Mouse (Mus musculus) ES-E14 (cell line): ENCODE measurements around the gene Rpusd3.

Experiments
- CHD2 ChIP-seq: IDR thresholded peaks from 2 replicates; pipeline ENCODE4 v1.6.1; 2014; ENCODE audit warnings: mild to moderate bottlenecking, low read depth, low read length, inconsistent platforms
- HCFC1 ChIP-seq: IDR thresholded peaks from 2 replicates; pipeline ENCODE4 v1.6.1; 2012; ENCODE audit warnings: low read length, inconsistent platforms, borderline replicate concordance; ENCODE audit not compliant: insufficient read depth
- MAFK ChIP-seq: IDR thresholded peaks from 2 replicates; pipeline ENCODE4 v1.6.1; 2014; ENCODE audit warnings: mild to moderate bottlenecking, low read depth, low read length, inconsistent platforms; ENCODE audit not compliant: insufficient read depth
- ZC3H11A ChIP-seq: IDR thresholded peaks from 2 replicates; pipeline ENCODE4 v1.6.1; 2012; ENCODE audit warnings: low read depth, mild to moderate bottlenecking, inconsistent platforms, low read length, borderline replicate concordance
- ZNF384 ChIP-seq: IDR thresholded peaks from 2 replicates; pipeline ENCODE4 v1.6.1; 2012; ENCODE audit warnings: low read depth, low read length, inconsistent platforms

DNA sequence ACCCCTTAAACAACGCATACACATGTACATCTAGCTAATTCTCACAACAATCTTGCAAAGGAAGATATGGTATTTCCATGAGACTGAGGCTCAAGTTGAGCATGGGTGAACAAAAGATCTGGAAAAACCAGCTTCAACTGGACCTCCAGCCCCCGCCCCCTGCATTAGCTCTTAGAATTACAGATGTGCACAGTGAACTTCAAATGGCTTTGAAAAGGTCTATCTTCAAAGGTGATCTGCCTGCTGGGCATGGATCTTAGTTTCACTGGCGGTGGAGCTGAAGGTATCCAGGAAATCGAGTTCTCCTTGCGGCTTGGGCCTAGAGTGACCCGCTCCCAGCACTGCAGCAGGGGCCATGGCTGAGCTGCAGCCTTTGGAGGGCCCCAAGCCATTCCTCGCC, 51.0 kb downstream of the Rpusd3 start:
- no peak for TF ChIP-seq HCFC1
- TF ChIP-seq CHD2 = no peak
- no peak for TF ChIP-seq MAFK
- TF ChIP-seq ZNF384 = no peak
- no peak for TF ChIP-seq ZC3H11A
